11 mouse cellular contexts compared by ENCODE assay signal in the genomic region with DNA sequence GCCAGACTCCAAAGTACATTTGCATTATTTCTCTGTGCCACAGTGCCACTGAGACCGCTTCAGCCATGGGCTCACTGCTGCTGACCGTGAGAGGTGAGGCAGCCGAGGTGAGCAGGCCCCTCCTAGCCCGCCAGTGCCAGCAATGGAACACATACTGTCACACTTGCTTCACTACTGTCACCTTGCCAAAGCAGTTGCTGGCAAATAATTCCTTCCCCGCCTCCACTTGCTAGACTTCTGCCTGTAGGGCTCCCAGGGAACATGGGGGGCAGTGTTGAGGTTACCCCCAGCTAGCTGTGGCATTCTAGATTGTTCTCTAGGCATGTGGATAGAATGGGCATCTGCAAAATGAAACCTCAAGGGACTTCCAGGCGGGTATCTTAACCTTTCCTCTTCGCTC. TPM values are rescaled to one million over a fixed set of nuclear protein-coding genes. Genes with fewer than 3 reads are reported as not detected.
A peak's percentile ranks its signal among the peaks of the same experiment; 100 is the strongest.
DNase-seq lines count a peak whose midpoint lies in the region; ATAC-seq lines count a peak whose summit lies in the region.
"Had no signal": no experiment of that assay in that cellular context is flagged by ENCODE, and none has a peak within 500 bp of the region (broad histone marks: within the 10 kb centered on the region; RNA-seq: fewer than 3 reads in every experiment).

No protein-coding gene starts in this region.

- no peak overlapping the region for H3K27ac ChIP-seq in hindbrain, embryonic 16.5 days (ENCODE audit: low read depth, low read length)
- H3K27ac ChIP-seq: heart, embryonic 13.5 days; stomach, embryonic 15.5 days had no signal

- H3K27me3 ChIP-seq in hindbrain, embryonic 16.5 days (replicated peaks; ENCODE audit: control insufficient read depth, insufficient read depth, low read length): no peaks in the 10 kb centered on the region

- no peak overlapping the region for H3K9ac ChIP-seq in hindbrain, embryonic 16.5 days (ENCODE audit: low read depth, low read length)
- H3K9ac ChIP-seq: heart, embryonic 13.5 days; stomach, embryonic 15.5 days had no signal

- no peaks in the 10 kb centered on the region for H3K9me3 ChIP-seq in hindbrain, embryonic 16.5 days (ENCODE audit: control insufficient read depth, low read length)
- H3K9me3 ChIP-seq: heart, embryonic 13.5 days; stomach, embryonic 15.5 days had no signal

- 45% methylated on average over 7 of the region's 7 CpGs for WGBS in hindbrain, embryonic 16.5 days

- DNase-seq in adrenal gland, adult (ENCODE audit: inconsistent age in 2 of 2, low spot score in 1 of 2): peak; percentile 45 to 84
- DNase-seq in adrenal gland, adult 18-20 months (ENCODE audit: low spot score in 2 of 2): no peak
- peak; percentile 58 for DNase-seq in right cerebral cortex, adult 18-20 months
- no peak for DNase-seq in right cerebral cortex, postnatal 25 days
- DNase-seq in lung, postnatal 4 days: peak; percentile 35 to 59
- no peak for DNase-seq in thymus, postnatal 36 days

- no peak for ATAC-seq in hindbrain, embryonic 16.5 days
- ATAC-seq in monocyte, adult 5-6 weeks (replicated peaks; ENCODE audit: insufficient number of reproducible peaks, low FRiP score, low TSS enrichment, poor library complexity, severe bottlenecking): no peak

- H3K4me2 ChIP-seq in hindbrain, embryonic 16.5 days (ENCODE audit: low read length): peak overlapping the region; percentile 14; the same call in 1 of the 2 replicates
- H3K4me2 ChIP-seq: heart, embryonic 13.5 days; stomach, embryonic 15.5 days had no signal

- no peaks in the 10 kb centered on the region for H3K36me3 ChIP-seq in hindbrain, embryonic 16.5 days (ENCODE audit: control insufficient read depth, insufficient read depth, low read length)
- H3K36me3 ChIP-seq: heart, embryonic 13.5 days; stomach, embryonic 15.5 days had no signal

- no peak overlapping the region for H3K4me3 ChIP-seq in hindbrain, embryonic 16.5 days (ENCODE audit: low read length)
- H3K4me3 ChIP-seq: heart, embryonic 13.5 days; stomach, embryonic 15.5 days had no signal

- H3K4me1 ChIP-seq in hindbrain, embryonic 16.5 days (ENCODE audit: control insufficient read depth, insufficient read depth, low read depth, low read length): peaks cover 35% of the 10 kb centered on the region

RNA-seq across cellular contexts. Expression of a gene that starts 6.0 kb away (rescaled TPM):
- 100 to 1,000 TPM; 128 to 208 TPM for total RNA-seq in adrenal gland, adult 18-20 months (2021)
- polyA plus RNA-seq in hindbrain, embryonic 16.5 days (2015; fragmentation: Nextera tagmentation; extraction: Ambion mirVana): 1,116 and 1,219 TPM in 2 replicates
- 0.38 TPM in 1 of 3 replicates, not detected in the others for total RNA-seq in monocyte, adult 5-6 weeks (2017)

RNA-seq across cellular contexts. Expression of a gene that starts 51.1 kb away (rescaled TPM):
- not detected for total RNA-seq in adrenal gland, adult 18-20 months (2021)
- polyA plus RNA-seq in hindbrain, embryonic 16.5 days (2015; fragmentation: Nextera tagmentation; extraction: Ambion mirVana): not detected in 2 replicates
- not detected in 3 replicates for total RNA-seq in monocyte, adult 5-6 weeks (2017)
- polyA plus RNA-seq: heart, embryonic 13.5 days; lung, embryonic 16.5 days; stomach, embryonic 15.5 days had no signal

Comparison
In these comparisons a context has a peak if more than half of its experiments do, and no peak if none do; other contexts are left out.
1. DNase-seq: peak in adrenal gland, adult (2 of 2), right cerebral cortex, adult 18-20 months (single experiment) and lung, postnatal 4 days (2 of 2); none in adrenal gland, adult 18-20 months (0 of 2), right cerebral cortex, postnatal 25 days (single experiment) and thymus, postnatal 36 days (0 of 2).
2. RNA of a gene that starts 6.0 kb away (total RNA-seq): 128 to 208 TPM in adrenal gland, adult 18-20 months; 0.38 TPM in monocyte, adult 5-6 weeks; every median in the first group is over 10 times any median in the second.